Mouse (Mus musculus) small intestine, adult 2 months (tissue): Measurements from ENCODE around the gene Glce.

ENCODE experiments used
- CTCF ChIP-seq: fragments of 200-500 bp; IDR thresholded peaks from 2 replicates; pipeline ENCODE4 v1.5.1; 2012; ENCODE audit warnings: low read depth, mild to moderate bottlenecking, control low read depth, inconsistent platforms, low read length, moderate library complexity, mixed read lengths; ENCODE audit not compliant: insufficient replicate concordance, insufficient read length; ENCODE audit errors: extremely low read depth
- POLR2A ChIP-seq: fragments of 200-500 bp; IDR thresholded peaks from 2 replicates; pipeline ENCODE4 v1.6.1; 2012; ENCODE audit warnings: low read depth, mild to moderate bottlenecking, control low read depth, inconsistent platforms, low read length, moderate library complexity

DNA sequence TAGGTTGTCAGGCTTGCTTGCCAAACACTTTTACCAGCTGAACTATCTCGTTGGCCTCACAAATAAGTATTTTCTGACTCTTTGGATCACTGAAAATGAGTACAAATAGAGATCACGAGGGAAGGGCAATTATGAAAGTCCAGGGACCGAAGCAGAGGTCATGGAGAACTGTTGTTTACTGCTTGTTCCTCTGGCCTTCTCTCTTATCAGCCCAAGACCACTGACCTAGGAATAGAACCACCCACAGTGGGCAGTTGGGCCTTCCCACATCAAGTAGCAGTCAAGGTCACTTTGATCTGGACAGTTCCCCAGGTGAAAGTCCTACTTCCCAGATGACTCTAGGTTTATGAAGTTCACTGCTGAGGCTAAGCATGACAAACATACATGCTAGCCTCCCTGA, 80.3 kb downstream of the Glce start:
- TF ChIP-seq CTCF (no peak), POLR2A (no peak)
